Mouse (Mus musculus) bone marrow macrophage, adult 2 months (primary cell): ENCODE measurements around the gene Calml4.

Source experiments
- CTCF ChIP-seq: IDR thresholded peaks from 2 replicates; pipeline ENCODE4 v1.5.1; 2012; ENCODE audit warnings: low read depth, mild to moderate bottlenecking, low read length, moderate library complexity
- POLR2A ChIP-seq: IDR thresholded peaks from 2 replicates; pipeline ENCODE4 v1.6.1; 2012; ENCODE audit warnings: mild to moderate bottlenecking, low read depth, low read length, borderline replicate concordance

- TF ChIP-seq CTCF (no peak), POLR2A (no peak)
These were observed 13.4 kb upstream of the Calml4 start for GRCm38 (mm10) chr9:62844461-62844860.
